ENCODE assay signal across 10 mouse cellular contexts in the genomic region with DNA sequence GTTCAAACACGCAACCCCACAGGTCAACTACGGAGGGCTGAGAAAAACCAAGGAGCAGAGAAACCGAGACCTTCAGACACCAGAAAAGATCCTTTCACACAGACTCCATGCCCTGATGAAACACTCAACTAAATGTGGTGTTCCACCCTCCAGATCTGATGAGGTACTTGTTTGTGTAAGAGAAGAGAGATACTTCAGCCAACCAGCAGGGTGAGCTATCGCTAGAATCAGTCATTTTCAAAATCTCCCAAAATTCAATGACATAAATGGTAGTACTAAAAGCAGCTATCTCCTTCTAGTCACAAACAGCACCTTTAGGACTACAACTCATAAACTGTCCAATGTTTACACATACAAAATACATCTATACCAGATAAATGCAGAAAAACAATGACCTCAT. TPM values are rescaled to one million over a fixed set of nuclear protein-coding genes. Genes with fewer than 3 reads are reported as not detected.
DNase-seq lines count a peak whose midpoint lies in the region; TF ChIP-seq lines count a peak whose summit lies in the region.
"Had no signal": no experiment of that assay in that cellular context is flagged by ENCODE, and none has a peak within 500 bp of the region (broad histone marks: within the 10 kb centered on the region; RNA-seq: fewer than 3 reads in every experiment).

No protein-coding gene starts in this region.

- H3K4me1 ChIP-seq in liver, adult 2 months (ENCODE audit: control insufficient read depth, insufficient read depth, low read length): peaks cover 8% of the 10 kb centered on the region

- TF ChIP-seq CTCF in liver, adult 2 months (IDR thresholded peaks at IDR 0.05; ENCODE audit: low read depth, low read length): no peak

- peaks cover 23% of the 10 kb centered on the region for H3K79me2 ChIP-seq in liver, adult 2 months (ENCODE audit: control insufficient read depth, insufficient read depth, low read length)

- DNase-seq in cerebellum, postnatal 10 days: peak; percentile 33 to 62
- no peak for DNase-seq in cerebellum, adult 11-12 months
- peak; percentile 21 for DNase-seq in liver, adult 2 months (ENCODE audit: extremely low read depth, low read depth, low spot score)
- no peak for DNase-seq in liver
- DNase-seq in brain, adult 2 months (ENCODE audit: low read depth, low spot score): peak; percentile 39
- peak; percentile 18 to 37 for DNase-seq in natural killer cell, adult 2 months (ENCODE audit: low spot score in 2 of 2)
- DNase-seq in urinary bladder, postnatal 10 days (ENCODE audit: low spot score): no peak
- no peak for DNase-seq in left cerebral cortex, adult 9 months (ENCODE audit: low spot score in 2 of 2)

- H3K36me3 ChIP-seq in liver, adult 2 months (ENCODE audit: control insufficient read depth, insufficient read depth, low read length): peaks cover 1% of the 10 kb centered on the region; the same call in 1 of the 2 replicates

- H3K9ac ChIP-seq in liver, adult 2 months (ENCODE audit: low read depth, low read length): no peak overlapping the region
- H3K9ac ChIP-seq: heart, embryonic 12.5 days had no signal

- H3K27ac ChIP-seq in liver, adult 2 months (replicated peaks; ENCODE audit: insufficient read depth, low read depth, low read length): no peak overlapping the region
- H3K27ac ChIP-seq: macrophage had no signal

- H3K27me3 ChIP-seq in liver, adult 2 months (ENCODE audit: control insufficient read depth, insufficient read depth, low read length): no peaks in the 10 kb centered on the region
- H3K27me3 ChIP-seq: heart, embryonic 12.5 days had no signal

- no peak for TF ChIP-seq POLR2A in liver, adult 2 months (IDR thresholded peaks at IDR 0.05; ENCODE audit: extremely low read depth, insufficient read depth, low read length)

- whole genome bisulfite sequencing in liver, adult 2 months: 85% methylated on average over 4 of the region's 4 CpGs

- no peak overlapping the region for H3K4me3 ChIP-seq in liver, adult 2 months (ENCODE audit: insufficient read depth, low read depth, low read length)
- H3K4me3 ChIP-seq: heart, embryonic 12.5 days had no signal

RNA-seq across cellular contexts. Expression of gene Zfp644, which starts 4.1 kb away (rescaled TPM):
- 33.7 and 35.0 TPM in 2 replicates for total RNA-seq in liver, adult 2 months (2014; rRNA removed)
- polyA plus RNA-seq in liver, adult 2 months (2012; rRNA removed): 3.9 and 4.5 TPM in 2 replicates

Comparison
In these comparisons a context has a peak if more than half of its experiments do, and no peak if none do; other contexts are left out.
1. DNase-seq: peak in cerebellum, postnatal 10 days (2 of 2), liver, adult 2 months (single experiment), brain, adult 2 months (single experiment) and natural killer cell, adult 2 months (2 of 2); none in cerebellum, adult 11-12 months (single experiment), liver (single experiment), urinary bladder, postnatal 10 days (single experiment) and left cerebral cortex, adult 9 months (0 of 2).